Mouse (Mus musculus) cerebellum, adult (tissue): ENCODE data around the gene Slc1a2.

Experiments used
- ATAC-seq: cut with Nextera tagmentation; 2 replicates; pipeline ENCODE4 v1.9.2; 2017; ENCODE audit warnings: mild to moderate bottlenecking, moderate library complexity, mixed read lengths; ENCODE audit not compliant: insufficient number of reproducible peaks, low FRiP score, low TSS enrichment

Gene Slc1a2

GRCm38 (mm10) chr2:102662911-102663310 lies 4.5 kb downstream of the Slc1a2 start:
- ATAC-seq: no peak

DNA sequence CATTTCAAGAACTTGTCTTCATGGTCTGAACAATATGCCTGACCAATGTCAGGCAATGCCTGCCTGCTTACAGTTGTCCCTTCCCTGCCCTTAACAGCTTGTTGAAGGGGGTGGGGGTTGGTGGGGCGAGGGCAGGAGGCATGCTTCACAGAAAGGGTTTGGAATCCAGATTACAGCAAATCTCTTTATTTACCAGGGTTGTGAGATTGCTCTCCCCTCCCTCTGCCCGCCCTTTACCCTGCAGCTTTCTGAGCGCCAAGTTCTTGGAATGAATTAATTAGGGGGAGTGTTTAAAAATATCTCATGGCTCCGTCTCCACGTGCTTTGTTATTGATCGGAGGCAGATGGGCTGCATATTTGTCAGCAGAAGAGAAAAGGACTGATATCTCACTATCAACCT lies 4.9 kb downstream of the Slc1a2 start:
- ATAC-seq: no peak

GRCm38 (mm10) chr2:102663865-102664264 lies 5.4 kb downstream of the Slc1a2 start:
- no peak for ATAC-seq

DNA sequence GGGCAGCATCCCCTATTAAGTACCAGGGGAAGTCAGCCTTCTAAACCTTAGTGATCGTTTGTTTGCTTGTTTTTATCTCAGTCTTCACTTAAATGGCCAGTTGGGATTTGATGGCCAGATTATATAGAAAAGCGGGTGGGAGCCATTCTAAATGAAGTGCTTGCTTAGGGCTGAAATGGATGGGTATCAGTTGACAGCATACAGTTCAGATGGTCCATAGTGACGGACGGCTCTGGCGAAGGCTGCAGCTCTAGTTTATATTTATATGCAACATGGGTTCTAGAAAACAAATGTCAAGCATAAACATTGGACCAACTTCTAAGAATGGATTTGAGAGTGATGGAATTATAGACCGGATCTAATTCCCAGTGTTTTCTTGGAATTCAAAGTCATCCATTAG lies 9.5 kb downstream of the Slc1a2 start:
- no peak for ATAC-seq

GRCm38 (mm10) chr2:102669580-102669979 lies 11.1 kb downstream of the Slc1a2 start:
- no peak for ATAC-seq

GRCm38 (mm10) chr2:102674582-102674981 lies 16.1 kb downstream of the Slc1a2 start:
- no peak for ATAC-seq

DNA sequence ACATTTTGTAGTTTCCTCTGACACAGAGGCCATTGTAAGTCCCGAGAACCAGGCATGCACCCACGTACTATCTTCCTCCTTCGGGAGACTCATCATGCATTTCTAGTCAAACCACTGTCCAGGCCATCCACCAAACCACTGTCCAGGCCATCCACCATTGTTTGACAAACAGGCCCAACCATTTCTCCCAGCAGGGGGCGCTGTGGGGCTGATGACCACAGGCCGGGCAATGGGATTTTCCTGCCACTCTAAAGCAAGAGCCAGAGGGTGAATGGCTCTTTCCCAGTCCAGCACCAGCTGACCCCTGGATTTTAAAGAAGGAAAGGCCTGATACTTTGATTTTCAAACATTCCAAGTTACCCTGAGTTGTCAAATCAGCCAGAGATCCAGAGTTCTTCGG lies 16.8 kb downstream of the Slc1a2 start:
- ATAC-seq: 0 out of 2 replicates have a peak, but pooled peaks have one; percentile 3

GRCm38 (mm10) chr2:102676716-102677312 lies 18.4 kb downstream of the Slc1a2 start:
- ATAC-seq: no peak

DNA sequence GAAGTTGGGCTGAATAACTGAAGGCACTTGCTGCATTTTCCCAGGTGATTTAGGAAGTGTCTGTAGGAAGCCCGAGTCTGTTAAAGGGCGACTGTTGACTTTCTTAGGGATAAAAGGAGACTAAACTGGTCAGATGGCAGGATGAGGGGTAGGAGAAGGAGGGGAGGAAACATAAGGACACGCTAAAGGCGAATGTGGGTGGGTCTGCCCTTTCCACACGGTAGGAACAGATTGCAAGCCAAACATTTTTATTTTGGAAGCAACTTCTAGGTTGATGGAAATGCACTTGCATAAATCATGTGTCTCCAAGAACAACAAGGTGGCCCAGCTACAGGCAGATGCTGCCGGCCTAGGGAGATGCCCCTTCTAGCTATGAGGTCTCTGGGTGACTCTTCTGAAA lies 18.9 kb downstream of the Slc1a2 start:
- ATAC-seq: no peak

GRCm38 (mm10) chr2:102681351-102681750 lies 22.9 kb downstream of the Slc1a2 start:
- ATAC-seq: no peak

- no peak for ATAC-seq
These were observed 23.7 kb downstream of the Slc1a2 start for GRCm38 (mm10) chr2:102682168-102682567.

- no peak for ATAC-seq
These were observed 27.1 kb downstream of the Slc1a2 start for GRCm38 (mm10) chr2:102685371-102686107.

GRCm38 (mm10) chr2:102686108-102686450 lies 27.6 kb downstream of the Slc1a2 start:
- ATAC-seq: no peak

- ATAC-seq: no peak
These were observed 35.1 kb downstream of the Slc1a2 start for GRCm38 (mm10) chr2:102693556-102693955.

GRCm38 (mm10) chr2:102694750-102695149 lies 36.3 kb downstream of the Slc1a2 start:
- ATAC-seq: no peak

- ATAC-seq: no peak
These were observed 37.1 kb downstream of the Slc1a2 start for GRCm38 (mm10) chr2:102695541-102695940.

DNA sequence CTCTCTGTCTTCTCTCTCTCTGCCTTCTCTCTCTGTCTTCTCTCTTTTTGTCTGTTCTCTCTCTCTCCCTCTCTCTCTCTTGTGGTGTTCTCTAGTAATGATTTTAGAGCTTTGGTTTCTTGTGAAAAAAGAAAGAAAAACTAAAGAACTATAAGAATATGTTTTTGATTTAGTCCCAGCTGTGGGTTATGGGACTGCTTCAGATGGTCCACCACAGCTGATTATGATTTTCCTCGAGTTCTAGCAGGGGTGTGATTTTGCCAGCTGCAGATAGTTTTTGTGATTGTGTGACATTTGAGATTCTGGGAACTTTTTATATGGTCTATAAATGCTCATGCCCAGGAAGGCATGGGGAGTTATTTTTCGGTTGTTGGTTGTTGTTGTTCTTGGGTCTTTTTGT lies 39.3 kb downstream of the Slc1a2 start:
- ATAC-seq: no peak

DNA sequence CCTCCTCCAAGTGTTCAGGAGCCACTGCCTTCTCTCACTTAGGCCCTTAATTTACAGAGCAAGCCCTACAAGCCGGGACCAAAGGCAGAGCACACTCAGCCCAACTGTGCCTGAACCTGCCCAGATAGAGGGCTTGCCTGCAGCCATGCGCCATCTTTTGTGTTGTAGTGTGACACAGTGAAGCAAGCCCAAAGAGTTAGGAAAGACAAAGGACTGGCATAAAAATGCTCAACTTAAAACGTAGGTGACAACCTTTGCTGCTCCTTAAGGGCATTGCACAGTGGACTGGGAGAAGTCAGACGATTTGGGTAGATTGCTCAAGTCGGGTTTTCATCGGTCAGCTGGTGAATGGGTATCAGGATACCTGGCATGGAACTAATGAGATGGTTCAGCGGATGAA lies 41.5 kb downstream of the Slc1a2 start:
- ATAC-seq: no peak

DNA sequence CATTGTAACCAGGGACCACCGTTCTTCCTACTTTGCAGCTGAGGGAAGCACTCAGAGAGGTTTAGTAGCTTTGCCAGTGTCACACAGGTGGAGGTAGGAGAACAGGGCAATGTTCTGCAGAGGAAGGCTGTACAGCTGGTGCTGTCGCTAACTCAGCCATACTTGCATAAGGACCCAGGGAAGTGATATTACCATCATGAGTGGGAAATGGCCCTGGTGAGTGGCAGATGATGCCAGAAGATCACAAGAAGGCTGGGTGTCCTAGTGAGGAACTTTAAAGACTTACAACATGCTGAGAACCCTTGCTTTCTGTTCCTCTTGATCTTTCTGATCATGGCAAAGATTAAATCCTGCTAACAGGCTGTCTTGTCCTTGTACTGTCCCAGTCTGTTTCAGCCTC lies 42.2 kb downstream of the Slc1a2 start:
- ATAC-seq: no peak

DNA sequence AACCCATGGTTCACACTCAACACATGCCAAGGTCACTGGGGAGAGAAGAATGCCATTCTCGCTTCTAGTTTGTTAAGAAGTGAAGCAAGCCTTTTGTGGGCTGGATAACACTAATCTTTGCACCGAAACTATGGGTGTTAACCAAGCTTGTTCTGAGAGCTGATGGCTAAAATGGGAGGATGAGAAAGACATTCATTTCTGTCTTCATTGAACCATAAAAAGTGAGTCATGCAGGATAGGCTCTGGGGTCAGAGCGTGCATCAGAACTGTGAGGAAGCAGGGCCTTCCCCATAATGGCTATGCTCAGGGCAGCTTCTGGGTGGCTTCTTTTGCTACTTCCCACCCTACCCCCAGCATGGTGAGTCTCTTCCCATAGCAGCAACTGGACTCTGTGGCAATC lies 42.9 kb downstream of the Slc1a2 start:
- no peak for ATAC-seq

- no peak for ATAC-seq
These were observed 45.1 kb downstream of the Slc1a2 start for GRCm38 (mm10) chr2:102703556-102703955.

DNA sequence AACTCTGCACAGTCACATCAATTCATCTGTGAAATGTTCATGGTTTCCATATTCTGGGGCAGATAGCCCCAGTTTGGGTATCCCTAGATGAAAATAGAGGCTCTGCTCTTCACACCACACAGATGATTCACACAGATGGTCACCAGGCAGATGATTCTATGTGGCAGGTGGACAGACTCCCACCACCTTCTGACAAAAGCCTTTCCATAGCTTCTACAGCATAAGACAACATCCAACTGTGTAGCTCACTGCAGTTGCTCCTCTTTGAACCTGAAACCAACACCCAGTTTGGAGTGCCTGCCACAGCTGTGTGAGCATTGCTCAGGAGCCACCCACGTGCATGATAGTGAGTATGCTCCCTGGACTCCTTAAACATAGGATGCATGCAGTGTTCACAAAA lies 46.3 kb downstream of the Slc1a2 start:
- ATAC-seq: no peak
